Mouse (Mus musculus): ENCODE results near the gene Akr1c12. TPM values are rescaled to one million over a fixed set of nuclear protein-coding genes. Genes with fewer than 3 reads are reported as not detected.
"Not testable (repeated sequence)": the region's sequence is repeated elsewhere in the genome, so short reads cannot be mapped to it uniquely, and the experiment has no call there.

Gene Akr1c12
- not detected for total RNA-seq (2022)

DNA sequence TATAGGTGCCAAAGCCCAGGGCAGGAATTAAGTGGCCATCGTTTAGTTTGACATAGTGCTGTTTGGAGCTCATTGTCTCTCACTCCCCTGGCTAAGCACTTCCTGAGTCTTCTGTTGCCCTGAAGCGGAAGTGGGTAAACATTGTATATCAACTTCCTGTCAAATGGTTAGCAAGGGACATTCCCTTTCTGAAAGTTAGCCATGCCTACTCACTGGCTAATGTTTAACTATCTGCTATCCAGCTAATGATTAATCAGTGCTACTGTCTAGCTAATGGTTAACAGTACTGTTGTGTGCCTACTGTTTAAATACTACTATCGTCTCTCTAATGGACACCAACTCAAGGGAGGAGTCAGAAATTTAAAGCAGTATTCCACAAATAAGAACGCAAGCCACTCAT is at the start of gene Akr1c12:
Akr1c12 (minus strand) TSS at position 150 of the 400 bp plus-strand sequence.
- no peak for DNase-seq (ENCODE audit: low spot score in 2 of 2)

DNA sequence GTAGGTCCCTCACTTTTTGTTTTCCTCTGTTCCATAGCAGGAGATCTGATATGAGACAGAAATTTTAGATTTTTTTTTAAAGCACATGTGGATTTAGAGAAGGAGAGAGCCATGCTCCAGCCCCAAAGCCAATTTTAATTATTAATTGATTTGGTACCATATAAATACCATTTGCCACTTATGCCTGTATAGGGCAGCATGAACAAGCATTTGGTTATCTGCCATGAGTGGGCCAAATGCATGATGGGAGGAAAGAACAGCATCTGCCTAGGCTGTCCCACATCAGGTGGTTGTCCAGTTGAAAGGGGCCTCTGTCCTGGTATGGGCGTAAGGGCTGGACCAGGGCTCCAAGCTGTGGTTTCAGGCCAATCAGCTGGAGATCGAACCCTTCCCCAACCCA is 39.5 kb upstream of the Akr1c12 start:
- DNase-seq (ENCODE audit: low spot score in 2 of 2), result no peak

DNA sequence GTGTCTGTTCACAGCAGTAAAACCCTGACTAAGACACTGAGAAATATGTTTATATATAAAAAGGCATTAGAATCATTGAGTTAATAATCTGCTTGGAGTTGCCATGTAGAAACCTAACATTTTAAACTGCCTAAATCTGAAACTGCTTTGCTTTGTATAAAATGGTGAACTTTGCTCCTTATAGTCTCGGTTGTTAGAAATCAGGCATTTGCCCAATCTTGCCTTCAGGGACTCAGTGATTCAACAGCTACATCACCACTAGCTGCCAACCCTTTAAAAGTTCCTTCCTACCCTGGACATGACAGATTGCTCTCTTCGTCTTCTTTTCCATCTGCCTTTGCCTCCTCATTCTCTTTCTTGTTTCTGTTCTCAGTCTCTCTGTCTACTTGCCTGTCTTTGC is 34.7 kb upstream of the Akr1c12 start:
- DNase-seq (ENCODE audit: low spot score in 2 of 2), result no peak

DNA sequence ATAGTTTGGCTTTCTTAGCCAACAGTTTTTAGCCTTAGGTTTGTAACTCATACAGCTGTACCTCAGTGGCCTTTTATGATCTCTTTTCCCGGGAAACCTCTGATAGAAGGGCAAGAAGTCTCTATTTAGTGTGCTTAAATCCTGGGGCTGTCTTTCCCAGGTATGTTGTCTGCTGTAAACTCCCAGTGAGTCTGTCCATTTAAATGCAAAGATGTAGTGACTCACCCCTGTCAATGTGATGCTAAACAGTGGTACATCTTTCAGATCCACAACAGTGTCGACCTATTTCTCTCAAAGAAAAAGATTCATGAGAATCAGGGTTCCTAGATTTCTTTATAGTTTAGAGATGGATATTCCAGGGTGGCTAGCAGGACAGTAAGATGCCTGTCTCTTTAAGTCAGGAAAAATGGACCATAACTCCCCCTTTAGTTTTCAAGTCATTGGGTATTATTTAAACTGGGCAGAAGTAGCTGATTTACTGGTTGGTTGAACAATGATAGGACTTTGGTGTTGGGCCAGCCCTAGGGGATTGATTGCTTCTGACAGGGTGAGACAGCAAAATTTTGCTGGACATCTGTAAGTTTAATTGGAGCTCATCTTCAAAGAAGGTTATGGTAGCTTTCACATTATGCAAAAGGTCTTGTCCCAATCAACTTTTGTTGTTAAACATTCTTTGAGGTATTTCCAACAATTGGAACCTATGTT is 25.8 kb upstream of the Akr1c12 start:
- DNase-seq (ENCODE audit: low spot score in 2 of 2), result no peak

DNA sequence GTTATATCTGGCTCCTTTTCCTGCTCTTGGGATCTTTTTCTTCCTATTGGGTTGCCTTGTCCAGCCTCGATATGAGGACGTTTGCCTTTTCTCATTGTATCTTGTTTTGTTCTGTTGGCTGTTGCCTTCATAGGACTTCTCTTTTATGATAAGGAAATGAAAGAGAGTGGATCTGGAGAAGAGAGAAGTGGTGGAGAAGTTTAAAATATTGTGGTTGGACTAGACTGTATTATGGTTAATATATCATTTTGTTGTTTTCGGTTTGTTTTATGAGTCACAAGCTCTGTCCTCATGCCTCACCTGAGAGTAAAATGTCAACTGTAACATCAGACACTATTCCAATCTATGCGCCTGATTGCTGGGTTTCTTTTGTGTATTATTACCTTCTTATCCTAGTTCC is 17.8 kb upstream of the Akr1c12 start:
- no peak for DNase-seq (ENCODE audit: low spot score in 2 of 2)

DNA sequence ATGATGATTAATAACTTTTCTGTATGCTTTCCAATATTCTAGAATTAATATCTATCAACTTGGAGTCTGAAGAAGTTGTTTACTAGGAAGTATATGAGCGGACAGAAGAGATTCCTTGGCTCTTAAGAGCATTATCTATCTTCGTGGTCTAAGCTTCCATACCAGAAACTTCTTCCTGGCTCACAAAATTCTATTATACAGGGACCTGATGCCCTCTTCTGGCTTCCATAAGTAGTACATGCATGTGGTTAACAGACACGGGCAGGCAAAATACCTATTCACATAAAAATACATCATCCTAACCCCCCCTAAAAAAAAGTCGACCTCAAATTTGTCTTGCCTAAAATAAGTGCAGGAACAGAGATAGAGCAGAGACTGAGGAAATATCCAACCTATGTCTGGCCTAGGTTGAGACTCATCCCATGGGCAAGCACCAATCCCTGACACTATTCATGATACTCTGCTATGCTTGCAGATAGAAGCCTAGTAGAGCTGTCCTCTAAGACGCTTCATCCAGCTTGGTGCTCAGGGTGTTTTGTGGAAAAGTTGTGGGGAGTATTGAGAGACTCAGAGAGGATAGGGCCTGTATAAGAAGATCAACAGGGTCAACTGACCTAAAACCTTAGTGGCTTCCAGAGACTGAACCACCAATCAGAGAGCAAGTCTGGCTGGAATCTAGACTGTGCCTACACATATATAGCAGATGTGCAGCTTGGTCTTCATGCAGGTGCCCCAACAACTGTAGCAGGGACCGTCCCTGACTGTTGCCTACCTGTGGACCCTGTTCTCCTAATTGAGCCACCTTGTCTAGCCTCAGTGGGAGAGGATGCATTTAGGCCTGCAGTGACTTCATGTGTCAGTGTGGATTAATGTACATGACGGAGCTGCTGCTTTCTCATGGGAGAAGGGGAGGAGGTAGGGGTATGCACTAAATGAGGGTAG is 2.5 kb upstream of the Akr1c12 start:
- no peak for DNase-seq (ENCODE audit: low spot score in 2 of 2)

DNA sequence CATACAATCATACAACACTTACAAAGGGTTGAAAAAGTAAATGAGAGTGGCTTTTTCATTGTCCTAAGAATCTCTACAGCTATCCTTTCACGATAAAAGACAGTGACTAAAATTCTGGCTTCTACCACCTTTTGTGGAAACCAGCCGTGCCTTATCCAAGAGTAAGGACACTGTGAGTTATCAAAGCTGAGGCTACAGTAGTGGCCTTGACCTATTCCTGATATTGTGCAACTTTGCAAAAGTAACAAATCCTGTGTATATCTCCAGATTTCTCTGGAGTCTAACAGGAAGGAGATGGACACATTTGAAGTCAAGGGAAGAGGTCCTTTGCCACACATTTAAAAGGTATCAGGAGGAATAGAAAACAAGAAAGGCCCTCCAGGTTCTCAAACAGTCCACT is 1.7 kb downstream of the Akr1c12 start:
- no peak for DNase-seq (ENCODE audit: low spot score in 2 of 2)

DNA sequence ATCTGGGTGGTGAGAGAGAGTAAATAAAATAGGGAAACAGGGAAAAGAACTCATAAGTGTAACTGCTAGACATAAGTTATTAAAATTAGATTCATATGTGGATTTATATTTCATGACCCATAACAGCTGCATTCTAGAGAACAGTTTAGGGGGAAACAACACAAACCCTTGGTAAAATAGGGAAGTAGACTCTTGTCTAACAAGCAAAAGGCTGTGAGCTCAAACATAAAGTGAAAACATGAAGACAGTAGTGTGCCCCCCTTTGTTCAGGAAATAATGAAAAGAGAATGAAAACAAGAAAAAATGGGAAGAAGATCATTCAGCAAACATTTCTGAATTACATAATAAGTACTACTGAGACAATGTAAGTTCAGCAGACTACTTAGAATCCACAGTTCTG is 8.4 kb downstream of the Akr1c12 start:
- no peak for DNase-seq (ENCODE audit: low spot score in 2 of 2)

DNA sequence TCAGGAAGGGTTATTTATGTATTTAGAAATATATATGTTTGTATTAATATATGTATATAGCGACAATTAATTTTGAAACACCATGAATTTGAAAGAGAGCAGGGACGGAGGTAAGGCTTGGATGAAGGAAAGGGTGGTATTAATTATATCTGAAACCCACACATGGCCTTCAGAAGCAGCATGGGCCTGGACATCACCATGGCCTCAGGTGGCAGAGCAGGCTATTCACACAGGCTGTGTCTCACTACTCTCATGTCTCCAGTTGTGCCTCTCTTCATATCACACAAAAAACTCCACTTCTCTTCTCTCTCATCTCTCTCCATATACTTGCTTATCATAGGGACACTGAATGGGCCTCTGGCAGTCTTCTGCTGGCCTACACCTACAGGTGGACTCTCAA is 13.8 kb downstream of the Akr1c12 start:
- not testable (repeated sequence) for DNase-seq (ENCODE audit: low spot score in 2 of 2)

DNA sequence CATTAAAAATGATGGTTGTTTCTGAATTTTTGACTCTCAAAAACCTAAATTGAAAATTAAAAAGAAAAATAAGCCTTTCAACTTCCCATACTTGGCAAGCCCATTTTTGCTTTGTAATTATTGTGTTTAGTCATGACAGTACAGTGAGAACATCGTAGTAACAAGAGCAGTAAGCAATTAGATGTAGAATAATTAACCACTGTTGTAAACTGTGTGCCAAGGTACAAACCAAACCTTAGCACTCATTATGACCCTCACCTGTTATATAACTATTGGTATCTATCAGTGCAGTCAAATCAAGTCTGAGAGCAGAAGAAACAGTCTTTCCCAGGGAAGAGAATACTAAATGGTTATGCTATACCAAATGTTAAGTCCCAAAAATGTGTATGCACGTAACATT is 14.2 kb downstream of the Akr1c12 start:
- no peak for DNase-seq (ENCODE audit: low spot score in 2 of 2)

DNA sequence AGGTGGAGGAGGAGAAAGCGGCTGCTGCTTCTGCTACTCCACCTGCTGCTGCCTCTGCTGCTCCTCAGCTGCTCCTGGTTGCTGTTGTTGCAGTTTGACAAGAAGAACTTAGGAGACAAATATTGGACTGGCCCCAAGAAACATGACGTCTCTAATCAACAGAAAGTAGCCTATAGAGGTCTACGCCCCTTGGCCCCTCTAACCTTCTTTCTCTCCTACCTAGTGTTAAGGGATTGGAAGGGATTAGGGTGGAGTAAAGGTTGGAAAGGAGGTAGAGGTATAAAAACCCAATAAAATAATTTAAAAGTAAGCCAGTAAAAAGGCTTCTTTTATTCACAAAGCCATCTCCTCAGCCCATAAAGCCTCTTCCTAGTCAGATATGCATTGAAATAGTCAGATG is 14.6 kb downstream of the Akr1c12 start:
- DNase-seq (ENCODE audit: low spot score in 2 of 2), result no peak

DNA sequence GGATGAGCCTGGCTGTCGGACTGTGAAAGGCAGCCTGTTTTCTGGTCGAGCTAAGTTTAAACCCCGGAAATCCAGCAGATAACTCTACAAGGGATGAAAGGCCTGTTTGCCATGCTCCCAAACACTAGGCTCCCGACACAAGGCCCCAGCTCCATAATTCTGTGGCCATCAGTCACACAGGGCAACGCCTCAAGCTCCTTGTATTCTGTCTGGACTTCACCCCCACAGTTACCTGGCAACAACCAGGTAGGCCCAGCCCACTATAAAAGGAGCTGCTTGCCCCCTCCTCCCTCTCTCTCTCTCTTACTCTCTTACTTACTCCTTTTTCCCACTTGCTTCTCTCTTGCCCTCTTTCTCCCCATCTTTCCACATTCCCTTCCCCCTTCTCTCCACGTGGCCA is 21.9 kb downstream of the Akr1c12 start:
- DNase-seq (ENCODE audit: low spot score in 2 of 2), result no peak

DNA sequence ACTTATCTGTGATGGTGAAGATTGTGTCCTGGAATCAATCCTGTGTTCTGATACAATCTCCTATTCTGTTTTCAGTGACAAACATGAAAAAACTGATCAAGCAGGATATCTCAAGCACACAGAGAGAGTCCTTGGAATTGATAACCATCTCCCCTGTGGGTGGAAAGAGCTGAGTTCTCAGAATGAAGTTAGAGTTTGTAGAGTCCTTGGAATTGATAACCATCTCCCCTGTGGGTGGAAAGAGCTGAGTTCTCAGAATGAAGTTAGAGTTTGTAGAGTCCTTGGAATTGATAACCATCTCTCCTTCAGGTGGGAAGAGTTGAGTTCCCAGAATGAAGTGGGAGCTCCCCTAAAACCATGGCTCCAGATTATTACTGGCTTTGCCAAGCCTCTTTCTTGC is 22.3 kb downstream of the Akr1c12 start:
- not testable (repeated sequence) for DNase-seq (ENCODE audit: low spot score in 2 of 2)

DNA sequence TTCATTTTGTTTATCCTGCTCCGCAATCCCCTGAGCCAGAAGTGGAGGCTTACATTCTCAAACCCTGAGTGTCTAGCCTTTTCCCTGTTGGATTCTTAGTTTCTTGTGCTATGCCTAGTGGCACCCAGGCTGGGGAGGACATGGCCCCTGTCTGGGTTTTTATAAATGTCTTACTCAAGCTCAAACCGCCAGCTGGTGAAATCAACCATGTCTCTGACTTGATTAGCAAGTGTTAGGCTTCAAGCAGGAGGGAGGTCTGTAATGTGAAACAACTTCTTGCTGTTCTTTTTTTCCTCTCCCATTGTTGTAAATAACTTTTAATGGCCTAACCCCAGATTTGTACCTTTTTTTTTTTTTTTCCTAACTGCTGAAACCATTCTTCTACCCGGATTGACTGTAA is 29.9 kb downstream of the Akr1c12 start:
- no peak for DNase-seq (ENCODE audit: low spot score in 2 of 2)

DNA sequence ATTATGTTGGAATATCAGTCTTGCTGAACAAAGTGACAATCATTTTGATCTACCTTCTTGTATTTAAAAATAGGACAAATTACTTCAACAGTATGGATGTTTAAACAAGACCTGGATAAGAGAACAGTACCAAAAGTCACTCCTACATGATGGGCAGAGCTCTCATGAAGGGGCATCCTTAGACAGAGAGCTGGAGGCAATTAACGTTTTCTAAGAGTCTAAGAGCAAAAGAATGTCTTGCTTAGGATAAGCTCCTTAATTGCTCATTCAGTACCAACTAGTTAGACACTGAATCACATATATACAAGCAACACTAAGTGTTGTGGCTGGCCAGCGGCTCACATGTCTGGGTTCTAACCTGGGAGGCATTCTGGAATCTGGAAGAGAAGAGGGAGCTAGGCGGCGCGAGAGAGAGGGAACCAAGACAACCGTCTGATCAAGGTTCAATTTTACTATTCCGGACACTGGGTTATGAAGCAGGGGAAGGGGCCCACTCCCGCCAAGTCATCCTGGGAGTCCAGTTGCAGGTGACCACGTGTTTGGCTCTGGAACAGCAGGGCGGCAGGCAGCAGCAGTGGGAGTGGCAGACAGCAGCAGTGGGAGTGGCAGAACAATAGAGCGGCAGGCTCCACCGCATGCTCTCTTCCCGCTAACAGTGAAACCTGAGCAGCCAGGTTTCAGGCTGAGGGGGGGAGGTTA is 34.2 kb downstream of the Akr1c12 start:
- DNase-seq (ENCODE audit: low spot score in 2 of 2), result no peak

DNA sequence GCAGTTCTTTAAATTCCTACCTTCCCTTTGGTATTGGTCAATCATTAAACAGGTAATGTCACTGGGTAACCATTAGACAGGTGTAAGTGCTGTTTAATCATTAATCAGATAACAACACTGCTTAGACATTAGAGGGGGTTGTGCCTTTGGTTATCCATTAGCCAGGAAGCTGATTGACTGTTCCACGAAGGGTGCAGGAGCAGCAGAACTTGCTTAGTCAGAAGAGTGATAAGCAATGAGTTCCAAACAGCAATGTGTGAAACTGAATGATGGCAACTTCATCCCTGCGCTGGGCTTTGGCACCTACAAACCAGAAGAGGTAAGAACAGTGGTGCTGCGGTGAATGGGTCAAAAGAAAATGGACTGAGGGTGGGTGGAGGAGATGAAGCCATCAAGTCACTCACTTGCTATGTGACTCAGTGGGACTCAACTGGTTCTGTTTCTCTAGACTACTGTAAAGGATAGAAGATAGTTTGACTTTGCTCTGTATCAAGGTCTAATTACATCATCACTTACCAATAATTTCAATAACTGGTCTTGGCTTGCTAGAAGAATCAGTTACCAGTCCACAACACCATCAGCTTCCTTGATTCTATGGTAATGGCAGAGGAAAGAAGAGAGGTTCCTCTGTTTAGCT is 45.6 kb downstream of the Akr1c12 start:
- no peak for DNase-seq (ENCODE audit: low spot score in 2 of 2)

DNA sequence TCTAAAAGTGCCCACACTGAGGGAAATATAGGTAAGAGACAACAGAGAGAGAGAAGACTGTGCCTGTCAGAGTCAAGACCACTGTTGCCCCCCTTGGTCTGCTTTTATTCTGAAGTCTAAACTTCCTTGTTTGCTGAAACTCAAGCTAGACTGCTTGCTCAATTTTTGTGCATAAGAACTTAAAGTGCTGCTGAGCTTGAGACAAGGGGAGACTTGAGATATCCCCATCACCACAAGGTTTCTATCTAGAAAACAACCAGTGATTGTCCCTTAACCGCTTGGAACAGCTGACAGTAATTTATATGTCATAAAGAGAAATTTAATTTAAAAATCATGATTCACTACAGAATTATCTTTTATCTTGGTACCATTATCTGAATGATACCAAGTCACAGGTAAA is 46.1 kb downstream of the Akr1c12 start:
- no peak for DNase-seq (ENCODE audit: low spot score in 2 of 2)

DNA sequence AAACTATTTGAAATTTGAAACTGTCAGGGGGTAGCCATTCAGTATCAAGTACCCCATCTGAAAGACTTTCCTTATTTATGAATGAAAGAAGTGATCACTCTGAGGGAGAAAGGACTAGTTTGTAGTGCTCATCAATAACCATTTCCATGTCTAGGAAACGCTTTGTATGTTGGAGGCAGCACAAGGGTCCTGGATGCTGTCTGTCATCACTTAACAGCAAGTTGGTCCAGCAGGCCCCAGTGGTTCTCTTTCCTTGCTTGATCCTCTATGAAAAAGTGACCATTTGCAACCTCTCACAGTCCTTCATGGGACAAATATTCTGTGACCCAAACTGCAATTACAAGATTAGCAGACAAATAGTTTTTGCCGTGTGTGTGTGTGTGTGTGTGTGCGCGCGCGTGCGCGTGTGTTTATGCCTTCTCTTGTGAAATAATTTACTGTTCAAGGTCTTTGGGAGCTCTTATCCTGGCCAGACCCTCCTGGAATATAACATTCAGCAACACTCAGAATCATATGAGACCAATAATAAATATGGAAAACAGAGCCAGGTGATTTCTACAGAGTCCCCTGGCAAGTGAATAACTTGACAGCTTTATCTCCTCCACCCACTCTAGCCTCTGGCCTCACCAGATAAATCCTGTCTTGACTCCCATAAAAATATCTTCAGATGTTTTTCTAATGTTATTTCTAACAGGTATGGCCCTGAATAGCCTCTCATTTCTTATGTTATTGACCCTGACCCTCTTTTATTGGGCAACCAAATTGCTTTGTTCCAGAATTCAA is 48.2 kb downstream of the Akr1c12 start:
- DNase-seq (ENCODE audit: low spot score in 2 of 2), result no peak

DNA sequence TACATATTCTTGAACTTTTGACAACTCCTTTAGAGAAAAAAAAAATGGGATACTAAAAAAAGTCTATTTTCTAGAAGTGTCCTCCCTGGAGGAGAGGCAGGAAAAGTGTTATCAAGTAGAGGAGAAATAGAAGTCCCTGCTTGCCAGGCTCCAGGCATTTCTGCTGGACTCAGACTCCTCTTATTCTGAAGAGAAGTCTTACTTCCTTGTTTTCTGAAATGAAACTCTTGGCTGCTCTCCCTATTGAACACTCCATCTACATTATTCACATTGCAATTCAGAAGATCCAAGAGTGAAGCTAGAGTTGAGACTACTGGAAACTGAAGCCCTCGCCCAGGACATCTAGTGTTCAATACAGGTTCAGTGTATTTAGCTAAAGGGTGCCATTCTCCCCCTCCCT is 50.8 kb downstream of the Akr1c12 start, which contains the start of gene Akr1c19:
Akr1c19 (plus strand) TSS at position 260 of the 400 bp plus-strand sequence.
- no peak for DNase-seq (ENCODE audit: low spot score in 2 of 2)

Measured in gastrocnemius, adult 8-10 months (tissue).